Mouse (Mus musculus) layer of hippocampus, postnatal 25 days (tissue): Measurements from ENCODE around the gene Ceacam1. TPM values are rescaled to one million over a fixed set of nuclear protein-coding genes. Genes with fewer than 3 reads are reported as not detected.
"Not testable (repeated sequence)": the region's sequence is repeated elsewhere in the genome, so short reads cannot be mapped to it uniquely, and the experiment has no call there.

Experiments used
- DNase-seq, 2 experiments: peaks; one replicate each; pipeline ENCODE4 v3.0.0; 2022; ENCODE audit warnings: mixed read lengths in 2 of 2, low spot score in 1 of 2; ENCODE audit errors: extremely low spot score in 1 of 2
- total RNA-seq, 2 experiments: library from RNA; stranded (reverse); gene quantifications; 2 replicates each; pipeline ENCODE4 v1.2.3; 2021

Gene Ceacam1
- total RNA-seq, 2 experiments from 2014 or later: 3.1 TPM

DNA sequence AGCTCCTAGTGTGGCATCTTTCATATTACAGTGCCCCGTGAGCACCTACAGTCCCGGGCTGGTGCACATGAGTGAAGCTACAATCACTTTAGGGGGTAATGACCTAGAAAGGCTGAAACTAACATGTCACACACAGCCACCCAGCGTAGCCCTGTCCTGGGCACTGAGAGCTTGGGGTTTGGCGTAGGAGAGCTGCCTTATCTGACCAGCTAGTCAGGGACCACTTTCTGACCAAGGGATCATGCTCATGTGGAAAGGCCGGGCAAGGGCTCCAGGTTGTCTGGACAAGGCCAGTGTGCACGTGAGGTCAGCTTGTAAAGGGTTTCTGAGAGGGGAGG, 36.6 kb downstream of the Ceacam1 start:
- no peak for DNase-seq

- no peak for DNase-seq
Observed at GRCm38 (mm10) chr7:25439978-25440815, 37.2 kb downstream of the Ceacam1 start.

DNA sequence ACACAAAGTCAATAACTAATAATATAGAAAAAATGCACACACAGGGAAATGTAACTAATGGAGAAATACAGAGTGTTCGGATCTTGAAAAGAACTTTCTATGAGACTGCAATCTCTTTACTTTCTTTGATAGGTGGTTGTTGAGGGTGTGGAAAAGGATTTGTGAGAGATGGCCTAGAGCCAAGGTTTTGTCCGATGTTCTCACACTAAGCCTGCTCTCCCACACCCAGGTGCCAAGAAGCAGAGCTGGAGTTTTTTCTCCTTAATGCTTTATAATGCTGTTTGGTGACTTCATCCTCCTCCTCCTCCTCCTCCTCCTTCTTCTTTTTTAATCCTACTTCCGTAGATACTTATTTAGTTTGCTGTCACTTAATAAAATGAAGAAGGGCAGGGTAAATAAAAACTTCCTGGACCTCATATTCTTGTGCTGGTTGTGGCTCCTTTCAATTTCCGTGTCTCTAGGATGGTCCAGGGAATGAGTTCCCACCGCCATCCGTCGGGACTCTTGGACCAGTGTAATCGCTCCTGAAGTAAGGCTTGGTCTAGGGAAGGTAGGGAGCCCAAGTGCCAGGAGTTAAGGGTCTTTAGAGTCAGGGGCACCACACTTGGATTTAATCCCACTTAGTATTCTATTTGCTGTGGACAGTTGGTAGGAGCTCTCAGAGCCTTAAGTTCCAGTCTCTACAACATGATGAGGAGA, 38.1 kb downstream of the Ceacam1 start:
- no peak for DNase-seq

- DNase-seq: no peak
Observed at GRCm38 (mm10) chr7:25436704-25437103, 40.7 kb downstream of the Ceacam1 start.

GRCm38 (mm10) chr7:25436226-25436625, 41.2 kb downstream of the Ceacam1 start:
- DNase-seq: no peak

DNA sequence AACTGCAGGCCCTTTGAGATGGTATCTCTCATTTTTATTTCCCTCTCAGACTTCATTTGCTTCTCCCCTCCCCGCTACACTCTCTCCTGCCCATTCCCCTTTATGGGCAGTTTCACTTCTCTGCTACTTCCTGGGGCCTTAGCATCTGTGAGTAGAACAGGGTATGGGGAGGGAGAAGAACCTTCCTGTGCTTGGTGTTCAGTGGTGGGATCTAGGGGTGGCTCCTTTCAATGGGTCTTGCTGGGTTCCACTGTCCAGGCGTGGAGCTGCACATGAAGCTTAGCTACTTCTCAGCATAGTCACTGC, 41.9 kb downstream of the Ceacam1 start:
- DNase-seq: no peak

- DNase-seq: no peak
Observed at GRCm38 (mm10) chr7:25434654-25435545, 42.5 kb downstream of the Ceacam1 start.

DNA sequence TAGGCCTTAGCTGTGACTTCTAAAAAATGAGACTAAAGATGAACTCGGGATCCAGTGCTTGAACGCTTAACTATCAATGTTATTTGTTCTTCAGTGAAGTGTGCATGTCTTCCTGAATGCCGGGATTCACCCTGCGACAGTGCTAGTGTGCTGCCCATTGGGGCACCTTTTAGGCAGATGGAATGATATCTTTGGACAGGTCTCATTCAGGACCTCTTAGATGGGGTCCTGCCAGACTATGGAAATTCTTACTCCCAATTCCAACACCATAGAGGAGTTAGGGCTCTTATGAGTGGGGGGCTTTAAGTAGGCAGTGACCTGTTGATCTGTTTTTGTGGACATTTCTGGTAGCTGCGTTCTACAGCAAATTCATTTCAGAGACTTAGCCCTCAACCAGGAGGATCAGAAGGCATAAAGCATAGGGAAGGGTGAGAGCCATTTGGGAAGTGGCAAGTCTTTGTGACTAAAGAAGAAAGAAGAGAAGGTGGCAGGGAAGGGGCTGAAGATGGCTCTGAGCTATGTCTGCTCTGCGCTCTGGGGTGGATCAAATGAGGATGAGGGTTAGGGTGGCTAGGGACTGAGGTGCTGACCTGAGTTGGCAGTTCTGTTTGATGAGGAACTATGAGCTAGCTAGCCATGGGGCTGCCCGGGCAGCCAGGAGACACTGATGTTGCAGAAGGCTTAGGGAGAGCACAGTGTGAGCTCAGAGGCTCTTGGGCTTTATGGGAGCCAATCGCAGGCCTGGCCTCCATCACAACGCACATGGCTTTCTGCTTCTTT, 43.4 kb downstream of the Ceacam1 start:
- DNase-seq: no peak

DNA sequence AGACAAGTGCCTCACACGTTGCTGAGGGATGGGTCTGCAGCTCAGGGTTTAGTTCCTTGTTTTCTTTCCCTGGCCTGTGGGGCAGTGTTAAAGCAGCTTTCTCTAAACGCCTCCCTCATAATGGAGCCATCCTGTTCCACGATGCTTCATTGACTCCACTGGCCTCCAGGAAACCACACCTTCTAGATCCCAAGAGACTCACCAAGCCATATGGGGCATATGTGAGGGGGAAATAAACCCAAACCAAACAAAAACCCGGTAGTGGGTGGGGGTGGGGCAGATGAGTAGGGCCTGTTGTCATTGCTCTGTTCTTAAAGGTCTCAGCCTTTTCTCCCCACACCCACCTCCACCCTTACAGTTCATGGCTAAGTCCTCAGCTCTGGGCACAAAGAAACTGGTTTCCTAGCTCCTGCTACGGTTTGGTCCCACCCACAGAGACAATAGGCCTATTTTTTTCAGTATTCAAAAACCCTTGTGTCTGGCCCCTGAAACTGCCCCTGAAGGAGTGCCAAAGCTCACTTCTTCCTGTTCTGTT, 44.3 kb downstream of the Ceacam1 start:
- no peak for DNase-seq

- no peak for DNase-seq
Observed at GRCm38 (mm10) chr7:25432381-25432780, 45.0 kb downstream of the Ceacam1 start.

DNA sequence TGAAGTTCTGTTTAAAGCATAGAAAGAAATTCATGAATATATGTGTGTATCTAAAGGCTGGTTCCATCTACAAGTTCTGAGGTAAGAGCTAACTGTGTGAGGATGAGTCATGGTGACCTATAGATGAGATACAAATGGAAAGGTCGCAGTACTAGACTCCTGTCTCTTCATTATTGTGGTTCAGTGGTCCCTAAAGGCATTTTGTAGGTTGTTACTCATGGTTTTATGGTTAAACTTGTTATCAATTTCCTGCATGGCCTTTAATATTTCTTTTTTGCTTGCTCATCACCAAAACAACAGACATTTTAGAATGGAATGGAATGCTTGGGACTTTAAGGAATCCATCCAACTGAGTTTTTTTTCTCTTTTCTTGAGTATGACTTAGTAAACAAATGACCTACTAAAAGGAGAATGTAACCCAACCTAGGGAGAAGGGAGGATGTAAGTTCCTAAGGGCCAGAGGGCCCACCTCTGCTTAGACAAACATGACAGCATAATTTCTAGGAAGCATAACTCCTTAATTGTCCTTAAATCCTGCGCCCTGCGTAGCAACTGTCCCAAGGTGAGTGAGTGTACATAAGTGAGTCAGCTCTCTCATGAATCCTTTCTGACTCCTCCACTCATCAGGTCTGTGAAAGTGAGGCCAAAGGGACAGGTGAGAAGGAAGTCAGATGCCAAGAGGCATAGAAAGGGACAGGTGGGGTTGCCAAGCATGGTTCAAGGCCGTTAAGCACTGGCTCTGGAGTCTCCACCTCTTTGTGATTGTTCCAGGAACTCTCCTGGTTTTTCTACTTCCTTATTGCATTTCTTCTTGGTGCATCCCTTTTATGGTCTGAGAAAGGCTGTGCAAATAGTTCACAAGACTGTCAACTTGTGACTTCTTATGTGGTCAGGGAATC, 47.3 kb downstream of the Ceacam1 start:
- no peak for DNase-seq

GRCm38 (mm10) chr7:25428321-25428720, 49.1 kb downstream of the Ceacam1 start:
- DNase-seq: no peak

DNA sequence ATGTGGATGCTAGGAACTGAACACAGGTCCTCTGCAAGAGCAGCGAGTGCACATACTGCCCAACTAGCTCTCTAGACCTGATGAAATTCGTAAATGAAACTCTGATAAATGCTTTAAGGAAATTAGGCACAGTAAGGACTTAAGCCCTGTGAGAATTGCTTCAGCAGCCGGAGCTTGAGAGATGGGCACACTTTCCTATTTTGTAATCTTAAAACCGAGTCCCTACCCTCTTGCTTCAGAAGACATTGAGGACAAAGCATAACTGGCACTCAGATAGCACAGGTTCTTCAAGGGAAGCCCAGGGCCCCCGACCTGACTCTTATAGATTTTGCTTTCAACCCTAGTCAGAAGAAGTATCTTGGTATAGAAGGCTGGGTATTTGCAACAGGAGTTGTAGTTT, 50.3 kb downstream of the Ceacam1 start:
- no peak for DNase-seq

- not testable (repeated sequence) for DNase-seq
Observed at GRCm38 (mm10) chr7:25426380-25426779, 51.0 kb downstream of the Ceacam1 start.

GRCm38 (mm10) chr7:25424429-25424828, 53.0 kb downstream of the Ceacam1 start:
- peak; percentile 72 to 94 for DNase-seq

GRCm38 (mm10) chr7:25422286-25422841, 55.0 kb downstream of the Ceacam1 start:
- no peak for DNase-seq

DNA sequence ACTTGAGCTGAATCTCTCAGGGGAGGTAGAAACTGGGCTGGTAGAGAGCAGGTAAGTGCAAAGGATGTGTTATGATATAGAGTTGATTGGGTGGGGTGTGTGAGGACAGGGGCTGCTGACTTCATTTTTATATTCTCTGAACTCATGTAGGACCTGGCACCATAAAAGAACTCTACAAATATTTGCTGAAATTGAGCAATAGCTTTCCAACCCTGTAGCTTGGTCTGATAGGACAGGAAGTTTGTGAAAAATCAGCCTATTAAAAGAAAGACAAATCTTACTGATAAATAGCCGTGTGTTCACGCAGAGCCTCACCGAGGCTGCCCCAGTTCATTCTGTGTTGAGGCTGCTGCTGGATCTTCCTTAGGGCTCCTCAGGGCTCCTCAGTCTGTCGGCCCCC, 57.5 kb downstream of the Ceacam1 start:
- no peak for DNase-seq

- no peak for DNase-seq
Observed at GRCm38 (mm10) chr7:25419536-25419935, 57.9 kb downstream of the Ceacam1 start.

- DNase-seq: peak in 1 of 2 experiments; percentile 30
Observed at GRCm38 (mm10) chr7:25417597-25417996, 59.8 kb downstream of the Ceacam1 start.
